Mouse (Mus musculus) c-Kit-positive CD71-positive TER-119-negative erythroid progenitor cells, embryonic 14.5 days (primary cell): ENCODE results near the gene Kti12.
A peak's percentile ranks its signal among the peaks of the same experiment; 100 is the strongest.

Experiments used
- DNase-seq: peaks from one replicate; pipeline ENCODE4 v3.0.0-alpha.2; 2013; ENCODE audit warnings: low read depth

Gene Kti12

GRCm38 (mm10) chr4:108869730-108870374, 22.3 kb downstream of the Kti12 start:
- peak; percentile 90 for DNase-seq

GRCm38 (mm10) chr4:108873746-108874145, 26.2 kb downstream of the Kti12 start:
- no peak for DNase-seq

GRCm38 (mm10) chr4:108877901-108878300, 30.3 kb downstream of the Kti12 start:
- DNase-seq: no peak

- peak; percentile 49 for DNase-seq
Observed at GRCm38 (mm10) chr4:108878963-108879822, 31.6 kb downstream of the Kti12 start, which contains the start of gene Rab3b. Rab3b (plus strand) TSS chr4:108879063.

GRCm38 (mm10) chr4:108883815-108884214, 36.2 kb downstream of the Kti12 start:
- no peak for DNase-seq

- no peak for DNase-seq
Observed at GRCm38 (mm10) chr4:108887456-108887855, 39.9 kb downstream of the Kti12 start.

- no peak for DNase-seq
Observed at GRCm38 (mm10) chr4:108890876-108891275, 43.3 kb downstream of the Kti12 start.
